Mouse (Mus musculus) kidney, embryonic 14.5 days (tissue): ENCODE results near the gene Steap3. TPM values are rescaled to one million over a fixed set of nuclear protein-coding genes. Genes with fewer than 3 reads are reported as not detected.
"Not testable (repeated sequence)": the region's sequence is repeated elsewhere in the genome, so short reads cannot be mapped to it uniquely, and the experiment has no call there.

Source experiments
- ATAC-seq: fragments of 200-750 bp; cut with Nextera tagmentation; 2 replicates; pipeline ENCODE4 v1.8.0; 2017; ENCODE audit warnings: moderate number of reproducible peaks, mild to moderate bottlenecking, moderate TSS enrichment, moderate library complexity; ENCODE audit not compliant: low FRiP score, low TSS enrichment
- H3K27ac ChIP-seq: fragments of 300-500 bp; sonication (generic); 2 replicates; pipeline ENCODE4 v1.5.1; 2014; ENCODE audit warnings: low read depth, mild to moderate bottlenecking, low read length, moderate library complexity, mixed read lengths
- H3K27me3 ChIP-seq: fragments of 300-500 bp; sonication (generic); 2 replicates; pipeline ENCODE4 v1.6.1; 2014; ENCODE audit warnings: mild to moderate bottlenecking, low read length; ENCODE audit not compliant: control insufficient read depth, insufficient read depth
- H3K36me3 ChIP-seq: fragments of 300-500 bp; sonication (generic); 2 replicates; pipeline ENCODE4 v1.6.1; 2014; ENCODE audit warnings: low read length, mixed read lengths; ENCODE audit not compliant: control insufficient read depth, insufficient read depth
- H3K4me1 ChIP-seq: fragments of 300-500 bp; sonication (generic); 2 replicates; pipeline ENCODE4 v1.6.1; 2014; ENCODE audit warnings: low read length, mixed read lengths; ENCODE audit not compliant: control insufficient read depth, insufficient read depth
- H3K4me2 ChIP-seq: fragments of 300-500 bp; sonication (generic); replicated peaks from 2 replicates; pipeline ENCODE4 v1.6.1; 2014; ENCODE audit warnings: low read depth, mild to moderate bottlenecking, low read length
- H3K4me3 ChIP-seq: fragments of 300-500 bp; sonication (generic); 2 replicates; pipeline ENCODE4 v1.5.1; 2014; ENCODE audit warnings: mild to moderate bottlenecking, low read length
- H3K9ac ChIP-seq: fragments of 300-500 bp; sonication (generic); 2 replicates; pipeline ENCODE4 v1.6.1; 2014; ENCODE audit warnings: low read depth, mild to moderate bottlenecking, low read length, moderate library complexity
- H3K9me3 ChIP-seq: fragments of 300-500 bp; sonication (generic); 2 replicates; pipeline ENCODE4 v1.6.1; 2016; ENCODE audit warnings: low read length; ENCODE audit not compliant: control insufficient read depth
- WGBS: fragments of 180-500 bp; shearing (Covaris S2); extraction: QIAGEN DNeasy Blood & Tissue Kit; methylation state at CpG from one replicate; pipeline ENCODE4 v1.1.7; 2014; 5-methylcytosine and 5-hydroxymethylcytosine counted together
- polyA plus RNA-seq: library from polyadenylated mRNA; unstranded; fragments of >200 nt; fragmentation: Nextera tagmentation; extraction: Ambion mirVana; gene quantifications from 2 replicates; pipeline ENCODE4 v1.2.1, GENCODE M21; 2014

Steap3 gene
- 2.1 and 2.2 TPM in 2 replicates for polyA plus RNA-seq

- Histone ChIP-seq H3K4me3 (no peak within 1 kb of the TSS), H3K9ac (no peak within 1 kb of the TSS), H3K4me2 (no peak within 1 kb of the TSS), H3K27me3 (no peaks in the 10 kb centered on the region), H3K4me1 (no peaks in the 10 kb centered on the region), H3K36me3 (no peaks in the 10 kb centered on the region), H3K27ac (no peak within 1 kb of the TSS), H3K9me3 (peaks cover 4% of the 10 kb centered on the region; the same call in 1 of the 2 replicates)
- ATAC-seq = no peak
- WGBS = 91% methylated on average over 5 of the region's 5 CpGs
Observed at GRCm38 (mm10) chr1:120272605-120273004, at the start of gene Steap3. Gene Steap3, minus strand, starts transcription at chr1:120272705.

- H3K4me2 ChIP-seq = no peak overlapping the region
- H3K36me3 ChIP-seq = no peaks in the 10 kb centered on the region
- H3K9me3 ChIP-seq = no peaks in the 10 kb centered on the region
- no peak overlapping the region for H3K4me3 ChIP-seq
- H3K27me3 ChIP-seq = no peaks in the 10 kb centered on the region
- no peak overlapping the region for H3K9ac ChIP-seq
- 85% methylated on average over 16 of the region's 16 CpGs for WGBS
- H3K27ac ChIP-seq = no peak overlapping the region
- no peaks in the 10 kb centered on the region for H3K4me1 ChIP-seq
- no peak for ATAC-seq
Observed at GRCm38 (mm10) chr1:120321270-120322021, 48.9 kb upstream of the Steap3 start.

- Histone ChIP-seq H3K27ac (no peak overlapping the region), H3K36me3 (no peaks in the 10 kb centered on the region), H3K4me3 (no peak overlapping the region), H3K4me2 (no peak overlapping the region), H3K27me3 (no peaks in the 10 kb centered on the region), H3K9ac (no peak overlapping the region), H3K4me1 (no peaks in the 10 kb centered on the region), H3K9me3 (no peaks in the 10 kb centered on the region)
- no peak for ATAC-seq
- WGBS = 78% methylated on average over 2 of the region's 2 CpGs
Observed at GRCm38 (mm10) chr1:120305801-120306200, 33.3 kb upstream of the Steap3 start.

GRCm38 (mm10) chr1:120296936-120297335, 24.4 kb upstream of the Steap3 start:
- Histone ChIP-seq H3K27ac (no peak overlapping the region), H3K4me2 (no peak overlapping the region), H3K4me1 (no peaks in the 10 kb centered on the region), H3K9ac (no peak overlapping the region), H3K27me3 (no peaks in the 10 kb centered on the region), H3K9me3 (no peaks in the 10 kb centered on the region; the same call in 1 of the 2 replicates), H3K4me3 (no peak overlapping the region), H3K36me3 (no peaks in the 10 kb centered on the region)
- no peak for ATAC-seq
- 92% methylated on average over 2 of the region's 2 CpGs for WGBS

GRCm38 (mm10) chr1:120293803-120294202, 21.3 kb upstream of the Steap3 start:
- Histone ChIP-seq H3K4me2 (no peak overlapping the region), H3K36me3 (no peaks in the 10 kb centered on the region), H3K27me3 (no peaks in the 10 kb centered on the region), H3K9me3 (no peaks in the 10 kb centered on the region; the same call in 1 of the 2 replicates), H3K9ac (no peak overlapping the region), H3K27ac (no peak overlapping the region), H3K4me3 (no peak overlapping the region), H3K4me1 (no peaks in the 10 kb centered on the region)
- no peak for ATAC-seq
- WGBS = 52% methylated on average over 1 of the region's 1 CpGs

GRCm38 (mm10) chr1:120291709-120292108, 19.2 kb upstream of the Steap3 start:
- no peaks in the 10 kb centered on the region for H3K27me3 ChIP-seq
- ATAC-seq = no peak
- 85% methylated on average over 3 of the region's 3 CpGs for WGBS
- H3K9ac ChIP-seq = no peak overlapping the region
- H3K9me3 ChIP-seq = no peaks in the 10 kb centered on the region; the same call in 1 of the 2 replicates
- H3K4me3 ChIP-seq = no peak overlapping the region
- no peak overlapping the region for H3K4me2 ChIP-seq
- no peaks in the 10 kb centered on the region for H3K4me1 ChIP-seq
- H3K36me3 ChIP-seq = no peaks in the 10 kb centered on the region
- no peak overlapping the region for H3K27ac ChIP-seq

GRCm38 (mm10) chr1:120289843-120290242, 17.3 kb upstream of the Steap3 start:
- 78% methylated on average over 2 of the region's 2 CpGs for WGBS
- Histone ChIP-seq H3K27ac (no peak overlapping the region), H3K4me3 (no peak overlapping the region), H3K4me1 (no peaks in the 10 kb centered on the region), H3K9me3 (no peaks in the 10 kb centered on the region; the same call in 1 of the 2 replicates), H3K9ac (no peak overlapping the region), H3K36me3 (no peaks in the 10 kb centered on the region), H3K27me3 (no peaks in the 10 kb centered on the region), H3K4me2 (no peak overlapping the region)
- no peak for ATAC-seq

- no peak overlapping the region for H3K4me3 ChIP-seq
- WGBS = 21% methylated on average over 4 of the region's 4 CpGs
- no peaks in the 10 kb centered on the region for H3K4me1 ChIP-seq
- H3K4me2 ChIP-seq = no peak overlapping the region
- ATAC-seq = no peak
- no peak overlapping the region for H3K9ac ChIP-seq
- no peak overlapping the region for H3K27ac ChIP-seq
- H3K36me3 ChIP-seq = no peaks in the 10 kb centered on the region
- H3K9me3 ChIP-seq = no peaks in the 10 kb centered on the region; the same call in 1 of the 2 replicates
- H3K27me3 ChIP-seq = no peaks in the 10 kb centered on the region
Observed at GRCm38 (mm10) chr1:120287679-120288078, 15.2 kb upstream of the Steap3 start.

GRCm38 (mm10) chr1:120276058-120276457, 3.6 kb upstream of the Steap3 start:
- not testable (repeated sequence) for H3K4me2 ChIP-seq, H3K9me3 ChIP-seq, H3K9ac ChIP-seq, ATAC-seq, H3K27me3 ChIP-seq, H3K4me3 ChIP-seq, H3K27ac ChIP-seq, H3K4me1 ChIP-seq, H3K36me3 ChIP-seq
- WGBS = 82% methylated on average over 1 of the region's 1 CpGs
